Mouse (Mus musculus) ovary, postnatal 14 days (tissue): ENCODE measurements at regions not wholly inside any gene's neighbourhood (a gene's known extent, or its start where the extent isn't known, plus 50 kb on each side); places are given as distances from the start of the nearest gene placed in this dataset.
A peak's percentile ranks its signal among the peaks of the same experiment; 100 is the strongest.
"Not testable (repeated sequence)": the region's sequence is repeated elsewhere in the genome, so short reads cannot be mapped to it uniquely, and the experiment has no call there.

Experiments used
- DNase-seq: peaks from one replicate; pipeline ENCODE4 v3.0.0; 2022; ENCODE audit warnings: low spot score

DNA sequence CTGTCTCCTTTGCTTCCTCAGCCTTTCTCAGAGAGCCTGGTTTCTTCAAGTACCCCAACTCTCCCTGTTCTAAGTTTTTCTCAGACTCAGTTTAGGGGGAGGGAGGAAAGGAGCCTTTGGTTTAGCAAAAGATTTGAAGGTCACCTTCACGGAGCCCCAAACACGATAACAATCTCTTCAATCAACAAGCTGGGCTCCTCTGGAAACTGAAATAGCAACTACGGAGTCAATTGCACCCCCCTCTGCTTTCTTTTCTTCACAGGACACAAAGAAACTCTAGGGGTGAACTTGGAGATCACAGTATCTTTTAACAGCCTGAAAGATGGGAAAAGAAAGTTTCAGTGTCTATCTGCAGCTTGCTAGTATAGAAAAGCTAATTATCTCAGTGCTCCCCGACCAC is 151.4 kb upstream of the 1700012A03Rik start:
- no peak for DNase-seq

DNA sequence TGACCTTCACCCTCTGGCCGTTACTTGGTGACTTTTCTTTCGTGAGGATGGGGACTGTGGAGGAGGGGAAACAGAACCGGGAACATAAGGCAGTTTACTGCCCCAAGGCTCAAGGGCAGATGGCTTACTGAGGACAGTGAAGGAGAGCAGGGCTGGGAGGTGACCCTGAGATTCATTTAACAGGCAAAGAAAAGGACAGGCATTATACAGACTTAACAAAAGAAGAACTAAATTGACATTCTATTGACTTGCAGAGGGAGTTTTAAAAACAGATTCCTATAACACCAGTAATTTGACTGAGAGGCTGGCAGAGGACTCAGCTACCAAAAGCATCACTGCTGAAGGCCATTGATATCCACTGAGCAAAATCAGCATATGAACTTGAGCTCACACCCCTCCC is 153.0 kb upstream of the 1700012A03Rik start:
- no peak for DNase-seq

- DNase-seq: no peak
Measured at GRCm38 (mm10) chr6:31895835-31896234, 154.2 kb upstream of the 1700012A03Rik start.

GRCm38 (mm10) chr6:31886931-31887330 is 163.1 kb upstream of the 1700012A03Rik start:
- DNase-seq: no peak

DNA sequence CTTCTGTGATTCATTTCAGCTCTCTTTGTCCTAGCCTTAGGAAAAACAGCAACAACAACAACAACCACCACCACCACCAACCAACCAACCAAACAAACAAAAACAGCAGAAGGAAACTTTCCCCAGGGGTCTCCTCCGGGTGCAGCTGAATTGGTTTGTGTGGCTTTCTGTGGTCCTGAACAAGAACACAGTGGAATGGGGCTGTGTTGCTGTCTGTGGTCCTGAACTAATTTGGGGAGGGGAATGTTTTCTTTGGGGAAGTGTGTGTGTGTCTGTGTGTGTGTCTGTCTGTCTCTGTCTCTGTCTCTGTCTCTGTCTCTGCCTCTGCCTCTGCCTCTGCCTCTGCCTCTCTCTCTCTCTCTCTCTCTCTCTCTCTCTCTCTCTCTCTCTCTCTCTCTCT is 164.8 kb upstream of the 1700012A03Rik start:
- not testable (repeated sequence) for DNase-seq

DNA sequence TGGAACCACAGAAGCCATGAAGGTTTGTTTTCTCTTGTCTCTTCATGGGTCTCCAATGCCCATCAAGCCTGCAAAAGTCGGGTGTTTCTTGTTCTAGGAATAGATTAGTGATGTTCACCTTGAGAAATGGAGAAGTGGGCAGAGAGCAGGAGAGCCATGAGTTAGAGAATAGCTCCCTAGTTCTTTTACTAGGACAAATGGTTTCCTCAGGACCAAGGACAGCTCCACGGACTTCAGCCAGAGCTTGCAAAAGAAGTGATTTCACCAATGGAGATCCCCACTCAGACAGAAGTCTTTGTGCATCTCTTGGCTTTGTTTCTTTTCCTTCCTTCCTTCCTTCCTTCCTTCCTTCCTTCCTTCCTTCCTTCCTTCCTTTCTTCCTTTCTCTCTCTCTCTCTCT is 166.3 kb upstream of the 1700012A03Rik start:
- DNase-seq: peak; percentile 50

- no peak for DNase-seq
Measured at GRCm38 (mm10) chr6:31874616-31875015, 175.4 kb upstream of the 1700012A03Rik start.

GRCm38 (mm10) chr6:31873911-31874310 is 176.1 kb upstream of the 1700012A03Rik start:
- no peak for DNase-seq

- no peak for DNase-seq
Measured at GRCm38 (mm10) chr6:31871766-31872165, 178.3 kb upstream of the 1700012A03Rik start.

GRCm38 (mm10) chr6:31861996-31862395 is 188.1 kb upstream of the 1700012A03Rik start:
- no peak for DNase-seq

DNA sequence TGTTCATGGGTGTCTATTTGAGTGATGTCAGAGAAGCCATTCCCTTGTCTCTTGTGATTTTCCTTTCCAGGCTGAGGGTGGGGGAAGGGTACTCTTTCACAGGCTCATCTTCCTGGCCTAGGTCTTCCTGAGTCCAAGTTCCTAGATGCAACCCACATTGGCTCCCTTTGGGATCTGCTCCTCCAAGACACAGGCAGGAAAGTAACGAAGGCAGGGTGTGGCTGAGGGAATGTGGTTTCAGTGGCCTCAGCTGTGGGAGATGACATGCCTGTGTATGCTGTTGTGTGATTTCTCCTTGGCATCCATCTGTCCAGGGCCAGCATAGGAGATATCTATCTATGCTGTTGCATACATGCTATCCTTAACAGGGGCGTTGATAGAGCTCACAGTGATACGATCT is 190.4 kb upstream of the 1700012A03Rik start:
- DNase-seq: no peak

GRCm38 (mm10) chr6:31854261-31854660 is 195.8 kb upstream of the 1700012A03Rik start:
- DNase-seq: no peak

DNA sequence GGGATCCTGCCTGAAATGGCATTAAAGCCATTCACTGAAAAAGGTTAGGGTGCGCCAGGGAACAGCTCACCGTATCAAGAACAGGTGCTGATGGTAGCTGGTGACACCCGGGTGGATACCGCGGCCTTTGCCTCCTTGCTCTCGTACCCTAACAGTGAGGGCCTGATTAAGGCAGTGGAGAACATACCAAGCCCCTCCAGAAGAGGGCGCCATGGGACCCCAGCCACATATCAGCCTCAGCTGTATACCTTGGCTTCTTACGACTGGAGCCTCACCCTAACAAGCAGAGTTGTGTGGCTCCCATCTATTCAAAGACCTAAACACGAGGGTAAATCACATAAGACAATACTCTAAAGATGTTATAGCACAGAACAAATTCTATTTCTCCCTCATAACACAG is 203.7 kb upstream of the 1700012A03Rik start:
- no peak for DNase-seq

GRCm38 (mm10) chr6:31845671-31846070 is 204.4 kb upstream of the 1700012A03Rik start:
- DNase-seq: no peak

DNA sequence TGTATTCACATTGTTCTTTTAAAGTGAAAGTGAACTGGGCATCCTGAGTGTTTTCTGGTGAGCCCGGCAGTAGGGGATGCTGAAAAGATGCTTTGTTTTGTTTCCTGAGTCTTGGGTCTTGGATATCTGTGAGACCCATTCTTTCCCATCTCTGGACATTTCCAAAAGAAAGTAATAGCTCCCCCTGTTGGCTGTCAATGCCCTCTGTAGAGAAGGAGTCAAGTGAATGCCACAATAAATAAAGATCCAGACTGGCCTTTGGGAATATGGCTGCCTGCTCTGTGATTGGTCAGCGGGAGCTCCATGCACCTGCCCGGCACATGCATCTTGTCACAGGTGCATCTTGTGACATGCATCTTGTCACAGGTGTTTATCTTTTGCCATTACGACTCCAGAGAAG is 209.4 kb upstream of the 1700012A03Rik start:
- DNase-seq: no peak

- DNase-seq: no peak
Measured at GRCm38 (mm10) chr6:31838588-31838987, 211.5 kb upstream of the 1700012A03Rik start.

GRCm38 (mm10) chr6:31835795-31836194 is 214.3 kb upstream of the 1700012A03Rik start:
- no peak for DNase-seq

DNA sequence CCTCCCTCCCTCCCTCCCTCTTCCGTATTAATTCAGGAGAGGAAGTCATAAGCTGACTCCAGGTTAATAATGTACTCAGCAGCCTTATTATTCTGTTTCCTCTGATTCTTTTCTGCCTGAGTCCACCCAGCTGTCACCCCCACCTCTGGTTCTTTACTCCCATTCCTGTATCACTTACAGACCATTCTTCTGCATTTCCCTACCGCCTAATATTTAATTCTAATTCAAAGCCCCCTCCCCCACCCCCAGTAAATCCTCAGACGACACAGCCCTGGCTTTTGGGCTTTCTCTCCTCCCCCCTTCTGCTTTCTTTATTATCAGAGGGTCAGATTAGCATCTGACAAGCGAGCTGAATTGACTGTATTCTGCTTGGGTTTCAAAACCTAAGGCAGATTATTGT is 215.5 kb upstream of the 1700012A03Rik start:
- DNase-seq: no peak

DNA sequence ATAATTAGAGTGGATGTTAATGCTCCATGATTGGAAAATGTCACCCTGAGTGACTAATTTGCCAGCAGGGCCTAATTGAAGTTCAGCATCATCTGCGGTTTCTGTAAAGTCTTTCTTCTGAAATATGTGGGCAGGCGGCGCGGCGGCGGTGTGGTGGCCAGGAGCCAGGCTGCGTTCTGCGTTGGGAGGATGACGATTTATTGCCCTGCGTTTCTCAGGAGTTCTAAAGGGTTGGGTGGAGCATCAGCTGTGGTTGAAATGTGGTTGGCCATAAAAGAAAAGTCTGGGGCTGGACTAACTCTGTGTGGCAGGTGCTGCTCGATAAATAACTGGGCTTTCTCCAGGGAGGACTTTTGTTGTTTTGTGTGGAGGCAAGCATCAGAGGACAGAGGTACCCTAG is 219.4 kb upstream of the 1700012A03Rik start:
- no peak for DNase-seq

- DNase-seq: no peak
Measured at GRCm38 (mm10) chr6:31823616-31824015, 226.4 kb upstream of the 1700012A03Rik start.

GRCm38 (mm10) chr6:31822186-31823085 is 227.6 kb upstream of the 1700012A03Rik start:
- no peak for DNase-seq

DNA sequence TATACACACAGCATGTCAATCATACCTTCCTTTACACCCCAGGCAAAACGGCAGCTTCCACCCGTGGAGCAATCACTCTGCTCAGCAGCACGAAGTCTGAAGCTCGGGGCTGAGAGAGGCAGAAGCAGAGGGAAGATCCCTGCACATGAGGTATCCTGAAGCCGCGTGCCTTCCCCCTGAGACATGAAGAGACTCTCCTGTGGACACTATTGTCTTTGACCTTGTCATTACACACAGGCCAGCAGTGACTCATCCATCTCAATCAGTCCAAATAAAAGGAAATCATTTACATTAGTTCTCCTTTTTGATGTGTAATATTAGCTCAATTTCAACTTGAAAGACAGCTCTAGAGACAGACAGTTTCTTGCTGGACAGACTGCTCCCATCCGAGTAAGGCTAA is 228.4 kb upstream of the 1700012A03Rik start:
- no peak for DNase-seq

DNA sequence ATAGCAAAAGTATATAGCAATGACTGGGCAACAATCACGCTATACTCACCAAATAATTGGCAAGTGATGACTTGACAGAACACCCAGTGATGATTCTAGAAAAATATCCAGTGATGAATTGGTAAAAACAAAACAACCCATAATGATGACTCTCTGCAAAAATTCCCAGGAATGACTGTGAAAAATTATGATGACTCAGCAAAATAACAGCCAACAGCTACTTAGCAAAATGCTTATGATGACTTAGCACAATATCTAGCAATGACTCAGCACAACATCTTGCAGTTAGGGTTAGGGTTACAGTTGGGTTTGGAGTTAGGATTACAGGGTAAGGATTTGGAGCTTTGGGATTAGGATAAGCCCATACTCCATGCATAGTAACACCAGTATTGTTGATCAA is 232.4 kb upstream of the 1700012A03Rik start:
- DNase-seq: no peak

- DNase-seq: no peak
Measured at GRCm38 (mm10) chr6:31811890-31812289, 238.2 kb upstream of the 1700012A03Rik start.
